Mouse (Mus musculus) gastrocnemius, postnatal 36 days (tissue): Measurements from ENCODE around the gene Dhx32. TPM values are rescaled to one million over a fixed set of nuclear protein-coding genes. Genes with fewer than 3 reads are reported as not detected.
A peak's percentile ranks its signal among the peaks of the same experiment; 100 is the strongest.
"Not testable (repeated sequence)": the region's sequence is repeated elsewhere in the genome, so short reads cannot be mapped to it uniquely, and the experiment has no call there.

Source experiments
- DNase-seq, 2 experiments: peaks; one replicate each; pipeline ENCODE4 v3.0.0; 2022
- intact Hi-C: fragments of 180-260 bp; cut with DNase I; formaldehyde crosslinking; loops from one replicate; pipeline ENCODE4 v1.15.1; 2025
- total RNA-seq, 2 experiments: library from RNA; stranded (reverse); gene quantifications; 2 replicates each; pipeline ENCODE4 v1.2.3; 2021

Dhx32 gene
- total RNA-seq, 2 experiments from 2014 or later, result 28.9 to 30.6 TPM

- intact Hi-C loops, result loop anchor here (5.0 kb wide), 1 partner anchor 60 kb away; no protein-coding TSS in a partner anchor
- DNase-seq, result no peak
Observed at GRCm38 (mm10) chr7:133731971-133732645, 50.4 kb downstream of the Dhx32 start.

DNA sequence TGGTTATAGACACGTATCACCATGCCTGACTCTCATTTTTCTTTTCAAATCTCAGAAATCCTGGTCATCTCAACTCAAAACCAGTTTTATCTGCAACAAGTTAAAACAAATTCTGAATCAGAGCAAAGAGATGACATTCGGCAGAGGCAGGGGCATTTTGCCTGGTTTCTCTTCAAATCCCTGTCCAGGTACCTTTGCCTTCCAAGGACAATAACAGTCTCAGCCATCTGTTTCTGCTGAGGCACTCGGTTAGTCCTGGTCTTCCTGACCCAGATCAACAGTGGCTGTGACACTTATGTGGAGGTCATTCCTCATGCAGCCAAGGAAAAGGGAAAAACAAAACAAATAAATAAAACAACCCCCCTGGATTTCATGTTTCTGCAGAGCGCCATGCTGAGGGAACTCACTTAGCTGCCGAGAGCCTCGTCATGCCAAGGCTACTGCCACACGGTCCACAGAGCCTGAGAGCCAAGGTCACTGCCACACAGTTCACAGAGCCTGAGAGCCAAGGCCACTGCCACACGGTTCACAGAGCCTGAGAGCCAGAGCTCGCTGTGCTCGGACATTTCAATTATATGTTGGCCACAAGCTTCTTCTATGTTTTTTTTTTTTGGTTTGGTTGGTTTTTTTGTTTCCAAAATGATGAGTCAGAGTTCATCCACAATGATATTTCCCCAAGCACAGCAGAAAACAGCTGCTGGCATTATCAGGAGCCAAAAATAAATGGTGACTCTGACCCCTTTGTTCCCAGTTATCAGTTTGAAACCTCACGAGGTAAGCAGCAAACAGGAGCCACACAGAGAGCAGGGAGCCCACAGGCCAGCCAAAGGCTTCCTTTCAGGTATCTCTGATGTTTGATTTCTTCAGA, 52.0 kb downstream of the Dhx32 start:
- intact Hi-C loops, result loop anchor here (5.0 kb wide), 1 partner anchor 62 kb away; no protein-coding TSS in a partner anchor
- no peak for DNase-seq

DNA sequence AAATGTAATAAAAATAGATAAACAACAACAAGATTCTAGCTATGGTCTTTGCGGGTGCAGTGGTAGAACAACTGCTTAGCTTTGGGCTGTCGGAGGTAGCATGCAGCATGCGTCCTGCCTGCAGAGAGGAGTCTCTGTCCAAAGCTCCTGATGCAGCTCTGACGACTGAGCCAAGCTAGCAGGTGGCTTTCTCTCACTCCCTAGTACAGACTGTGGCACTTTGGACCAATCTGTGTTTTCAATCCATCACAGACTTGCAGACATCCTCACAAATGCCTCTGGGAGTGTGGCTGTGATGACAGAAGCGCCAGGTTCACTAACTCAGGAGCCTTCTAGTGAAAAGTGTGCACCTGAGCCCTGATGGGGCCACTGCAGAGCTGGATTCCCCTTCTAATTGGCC, 53.2 kb downstream of the Dhx32 start:
- intact Hi-C loops, result loop anchor here (5.0 kb wide), 1 partner anchor 48 kb away; the partner anchor contains the start of gene Fank1
- no peak for DNase-seq

DNA sequence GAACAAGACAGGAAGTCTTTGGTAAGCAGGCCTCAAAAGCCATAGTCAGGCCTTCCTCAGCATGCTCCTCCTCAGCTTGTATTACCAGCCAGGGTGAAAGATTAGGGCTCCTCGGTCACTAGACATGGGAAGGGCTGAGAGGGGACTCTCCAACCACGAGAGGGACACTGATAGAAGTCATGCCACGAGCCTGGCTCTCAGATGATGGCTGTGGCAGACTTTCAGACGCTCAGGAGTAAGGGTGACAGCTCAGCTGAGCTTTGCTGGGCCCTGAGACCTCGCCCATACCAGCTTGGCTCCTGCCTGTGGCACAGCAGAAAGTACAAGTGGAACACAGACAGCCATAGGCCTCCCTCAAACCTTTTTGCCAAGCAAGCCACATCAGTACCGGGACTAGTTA, 55.5 kb downstream of the Dhx32 start:
- intact Hi-C loops, result loop anchor here (5.0 kb wide), 1 partner anchor 50 kb away; the partner anchor contains the start of gene Fank1
- no peak for DNase-seq

DNA sequence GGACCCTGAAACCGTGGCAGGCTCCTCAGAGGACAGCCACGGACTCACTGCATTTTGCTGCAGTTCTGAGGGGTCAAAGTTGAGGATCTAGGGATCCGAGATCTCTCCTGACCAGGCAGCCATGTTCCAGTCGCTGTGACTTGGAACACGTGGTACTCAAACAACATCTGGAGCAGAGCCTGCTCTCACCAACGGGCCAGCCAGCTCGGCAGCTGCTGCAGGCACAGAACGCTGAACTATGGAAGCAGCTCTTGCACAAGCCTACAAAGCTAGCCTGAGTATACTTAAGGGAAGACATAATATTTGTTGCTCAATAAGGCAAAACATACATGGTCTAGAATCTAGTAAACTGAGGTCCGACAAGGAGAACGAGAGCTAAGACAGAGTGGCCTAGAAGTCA, 57.0 kb downstream of the Dhx32 start:
- peak in 1 of 2 experiments; percentile 29 for DNase-seq
- intact Hi-C loops, result loop anchor here (5.0 kb wide), 1 partner anchor 52 kb away; the partner anchor contains the start of gene Fank1

DNA sequence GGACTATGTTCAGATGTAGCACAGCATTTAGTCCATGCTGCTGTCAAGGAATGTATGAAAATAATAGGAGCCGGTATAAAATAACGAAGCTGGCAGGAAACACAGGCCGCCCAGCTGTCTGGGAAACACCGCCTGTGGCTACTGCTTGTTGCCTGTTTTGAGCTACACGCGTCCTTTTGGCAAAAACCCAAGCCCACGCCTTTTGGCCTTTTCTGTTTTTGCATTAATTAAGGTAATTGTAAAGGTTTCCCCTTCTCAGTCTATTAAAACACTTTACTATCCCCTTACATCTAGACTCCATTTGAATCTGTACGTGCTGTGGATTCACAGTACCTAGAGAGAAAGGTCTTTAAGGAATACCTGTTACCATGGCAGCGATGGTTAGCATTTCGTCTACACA, 57.7 kb downstream of the Dhx32 start:
- no peak for DNase-seq
- intact Hi-C loops, result loop anchor here (5.0 kb wide), 1 partner anchor 52 kb away; the partner anchor contains the start of gene Fank1

GRCm38 (mm10) chr7:133720616-133721015, 61.9 kb downstream of the Dhx32 start:
- intact Hi-C loops, result no loop called here
- DNase-seq, result no peak

GRCm38 (mm10) chr7:133718580-133718979, 63.9 kb downstream of the Dhx32 start:
- intact Hi-C loops, result loop anchor here (5.0 kb wide), 1 partner anchor 66 kb away; no protein-coding TSS in a partner anchor
- DNase-seq, result no peak

- intact Hi-C loops, result loop anchor here (5.0 kb wide), 1 partner anchor 63 kb away; no protein-coding TSS in a partner anchor
- DNase-seq, result no peak
Observed at GRCm38 (mm10) chr7:133715387-133715786, 67.1 kb downstream of the Dhx32 start.

DNA sequence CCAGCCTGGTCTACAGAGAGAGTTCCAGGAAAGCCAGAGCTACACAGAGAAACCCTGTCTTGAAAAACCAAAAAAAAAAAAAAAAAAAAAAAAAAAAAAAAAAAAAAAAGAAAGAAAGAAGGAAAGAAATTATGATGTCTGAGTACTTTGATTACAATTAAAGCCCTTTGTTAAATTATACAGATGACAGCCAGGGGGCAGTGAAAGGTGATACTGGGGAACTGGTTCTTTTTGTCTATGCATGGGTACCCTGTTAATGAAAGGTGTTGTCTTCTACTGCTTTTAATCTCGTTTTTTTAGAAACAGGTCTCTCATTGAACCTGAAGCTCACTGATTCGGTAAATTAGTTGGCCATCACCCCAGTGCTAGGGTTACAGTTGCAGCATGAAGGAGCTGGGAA, 75.2 kb downstream of the Dhx32 start:
- no peak for DNase-seq
- intact Hi-C loops, result no loop called here

- intact Hi-C loops, result loop anchor here (5.0 kb wide), 1 partner anchor 62 kb away; no protein-coding TSS in a partner anchor
- no peak for DNase-seq
Observed at GRCm38 (mm10) chr7:133703906-133704305, 78.6 kb downstream of the Dhx32 start.

GRCm38 (mm10) chr7:133702333-133702732, 80.2 kb downstream of the Dhx32 start:
- no peak for DNase-seq

GRCm38 (mm10) chr7:133701366-133701765, 81.2 kb downstream of the Dhx32 start:
- DNase-seq, result no peak

More at GRCm38 (mm10) chr7:133702333-133702732, 80.2 kb downstream of the Dhx32 start:
- intact Hi-C loops, result loop anchor here (5.0 kb wide), 1 partner anchor 60 kb away; no protein-coding TSS in a partner anchor

GRCm38 (mm10) chr7:133699885-133700284, 82.6 kb downstream of the Dhx32 start:
- DNase-seq, result no peak
- intact Hi-C loops, result loop anchor here (5.0 kb wide), 1 partner anchor 58 kb away; no protein-coding TSS in a partner anchor

More at GRCm38 (mm10) chr7:133701366-133701765, 81.2 kb downstream of the Dhx32 start:
- intact Hi-C loops, result loop anchor here (5.0 kb wide), 1 partner anchor 59 kb away; no protein-coding TSS in a partner anchor

GRCm38 (mm10) chr7:133698021-133698709, 84.4 kb downstream of the Dhx32 start:
- DNase-seq, result no peak
- intact Hi-C loops, result no loop called here

- intact Hi-C loops, DNase-seq: not testable (repeated sequence)
Observed at GRCm38 (mm10) chr7:133685644-133686043, 96.9 kb downstream of the Dhx32 start.

GRCm38 (mm10) chr7:133684701-133685100, 97.8 kb downstream of the Dhx32 start:
- intact Hi-C loops, result no loop called here
- DNase-seq, result no peak

DNA sequence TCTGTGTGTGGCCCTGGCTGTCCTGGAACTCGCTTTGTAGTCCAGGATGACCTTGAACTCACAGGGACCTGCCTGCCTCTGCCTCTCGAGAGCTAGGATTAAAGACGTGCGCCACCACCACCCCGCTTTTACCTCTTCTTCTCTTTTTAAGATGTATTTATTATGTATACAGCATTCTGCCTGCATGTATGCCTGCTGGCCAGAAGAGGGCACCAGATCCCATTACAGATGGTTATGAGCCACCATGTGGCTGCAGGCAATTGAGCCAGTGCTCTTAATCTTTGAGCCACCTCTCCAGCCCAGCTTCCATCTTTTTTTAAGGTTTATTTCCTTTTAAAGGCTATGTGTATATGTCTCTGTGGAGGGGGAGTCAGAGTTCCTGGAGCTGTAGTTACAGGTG, 98.4 kb downstream of the Dhx32 start:
- no peak for DNase-seq
- intact Hi-C loops, result no loop called here

- no peak for DNase-seq
- intact Hi-C loops, result no loop called here
Observed at GRCm38 (mm10) chr7:133683626-133684025, 98.9 kb downstream of the Dhx32 start.

DNA sequence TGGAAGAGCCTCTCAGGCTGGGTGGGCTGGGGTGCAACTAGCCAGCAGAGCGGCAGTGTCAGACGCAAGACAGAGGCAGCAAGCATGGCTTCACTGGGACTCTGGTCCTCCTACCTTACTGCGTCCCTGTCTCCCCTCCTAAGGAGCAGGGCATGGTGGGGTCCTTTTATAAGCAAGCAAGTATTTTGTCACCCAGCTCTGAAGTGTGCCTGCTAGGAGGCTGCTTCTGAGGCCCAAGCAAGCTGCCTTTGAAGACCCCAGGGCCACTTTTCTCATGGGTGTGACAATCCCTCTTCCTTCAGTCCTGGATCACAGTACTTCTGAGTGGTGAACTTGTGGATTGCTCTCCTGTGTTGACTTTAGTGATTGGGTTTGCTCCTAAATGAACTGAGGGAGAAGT, 102.6 kb downstream of the Dhx32 start, which contains the start of gene Mmp21:
TSS of gene Mmp21 (minus strand) at position 101 of the 400 bp plus-strand sequence.
- intact Hi-C loops, result no loop called here
- DNase-seq, result no peak
